Mouse (Mus musculus) ES-Bruce4 (cell line): Measurements from ENCODE around the gene Rad51.

Experiments
- CTCF ChIP-seq: IDR thresholded peaks from one replicate; pipeline ENCODE4 v1.8.1; 2011; ENCODE audit warnings: low read depth, low read length
- EP300 ChIP-seq: IDR thresholded peaks from 2 replicates; pipeline ENCODE4 v1.6.1; 2011; ENCODE audit warnings: low read depth, low read length; ENCODE audit not compliant: insufficient read depth
- POLR2A ChIP-seq: IDR thresholded peaks from one replicate; pipeline ENCODE4 v1.8.1; 2011; ENCODE audit warnings: low read length; ENCODE audit not compliant: insufficient read depth

DNA sequence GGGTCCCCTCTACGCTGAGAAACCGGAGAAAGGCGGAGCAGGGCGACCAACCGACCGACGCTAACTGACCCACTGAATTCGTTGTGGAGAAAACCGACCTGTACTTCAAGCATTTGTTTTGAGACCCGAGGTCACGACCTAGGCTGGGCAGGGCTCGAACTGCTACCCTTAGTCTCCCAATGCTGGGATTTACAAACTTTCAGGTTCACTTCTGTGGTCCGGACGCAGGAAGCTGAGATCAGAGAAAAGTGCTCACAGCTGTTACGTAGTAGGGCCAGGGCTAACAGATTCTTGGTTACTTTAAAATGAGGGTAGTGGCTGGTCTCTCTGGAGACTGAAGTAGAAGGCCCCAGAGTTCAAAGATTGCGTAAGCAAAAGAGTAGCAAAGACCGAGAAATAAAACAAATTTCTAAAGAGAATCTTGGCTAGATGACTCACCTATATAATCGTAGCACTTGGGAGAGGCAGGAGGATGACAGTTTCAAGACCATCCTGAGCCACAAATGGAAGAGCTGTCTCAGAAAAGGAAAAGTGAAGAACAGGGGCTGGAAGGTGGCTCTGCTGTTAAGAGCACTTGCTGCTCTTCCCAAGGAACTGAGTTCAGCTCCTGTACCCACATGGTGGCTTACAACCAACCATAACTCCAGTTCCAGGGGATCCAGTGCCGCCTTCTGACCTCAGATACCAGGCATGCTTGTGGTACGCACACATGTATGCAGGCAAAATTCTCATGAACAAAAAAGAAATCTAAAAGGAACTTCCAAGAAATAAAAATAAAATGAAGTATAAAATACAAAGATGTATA, 730 bp downstream of the Rad51 start:
- no peak for TF ChIP-seq CTCF
- no peak for TF ChIP-seq POLR2A
- no peak for TF ChIP-seq EP300
